ENCODE assay signal across 11 mouse cellular contexts in the genomic region with DNA sequence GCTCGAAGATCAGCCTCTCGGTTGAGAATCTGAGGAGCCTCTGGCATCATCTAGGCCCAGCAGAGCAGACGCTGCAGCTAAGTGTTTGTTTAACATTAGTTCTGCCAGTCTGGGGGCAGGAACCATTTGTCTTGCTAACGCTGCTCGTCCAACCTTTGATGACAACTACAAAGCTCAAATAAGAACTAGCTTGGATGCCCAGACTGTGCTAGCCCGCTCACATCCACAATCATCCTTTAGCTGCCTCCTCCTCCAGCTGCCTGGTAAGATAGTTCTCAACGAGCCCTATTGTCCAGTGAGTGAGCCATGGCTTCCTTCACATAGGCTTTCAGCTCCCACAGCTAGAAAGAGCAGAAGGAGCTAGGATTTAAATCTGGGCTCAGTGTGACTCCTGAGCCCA. TPM values are rescaled to one million over a fixed set of nuclear protein-coding genes. Genes with fewer than 3 reads are reported as not detected.
DNase-seq lines count a peak whose midpoint lies in the region; ATAC-seq and TF ChIP-seq lines count a peak whose summit lies in the region.
"Had no signal": no experiment of that assay in that cellular context is flagged by ENCODE, and none has a peak within 500 bp of the region (broad histone marks: within the 10 kb centered on the region; RNA-seq: fewer than 3 reads in every experiment).

No protein-coding gene starts in this region.

- H3K36me3 ChIP-seq in heart, embryonic 15.5 days, result no peaks in the 10 kb centered on the region
- H3K36me3 ChIP-seq in neural tube, embryonic 13.5 days, result peaks cover 32% of the 10 kb centered on the region
- H3K36me3 ChIP-seq in hindbrain, embryonic 16.5 days (ENCODE audit: control insufficient read depth, insufficient read depth, low read length), result 0 out of 2 replicates have a peak, but pooled peaks cover 2% of the 10 kb centered on the region
- H3K36me3 ChIP-seq in stomach, postnatal 0 days (ENCODE audit: control insufficient read depth, insufficient read depth, low read length), result no peaks in the 10 kb centered on the region
- H3K36me3 ChIP-seq: limb, embryonic 13.5 days had no signal

- H3K4me2 ChIP-seq in heart, embryonic 15.5 days, result no peak overlapping the region
- H3K4me2 ChIP-seq in neural tube, embryonic 13.5 days, result no peak overlapping the region
- no peak overlapping the region for H3K4me2 ChIP-seq in hindbrain, embryonic 16.5 days (ENCODE audit: low read length)
- H3K4me2 ChIP-seq in stomach, postnatal 0 days (replicated peaks; ENCODE audit: low read depth), result no peak overlapping the region
- H3K4me2 ChIP-seq: limb, embryonic 13.5 days had no signal

- H3K9ac ChIP-seq in heart, embryonic 15.5 days, result no peak overlapping the region
- no peak overlapping the region for H3K9ac ChIP-seq in neural tube, embryonic 13.5 days
- no peak overlapping the region for H3K9ac ChIP-seq in hindbrain, embryonic 16.5 days (ENCODE audit: low read depth, low read length)
- H3K9ac ChIP-seq in stomach, postnatal 0 days (ENCODE audit: low read length), result no peak overlapping the region
- H3K9ac ChIP-seq: limb, embryonic 13.5 days had no signal

- no peaks in the 10 kb centered on the region for H3K9me3 ChIP-seq in heart, embryonic 15.5 days (replicated peaks)
- no peaks in the 10 kb centered on the region for H3K9me3 ChIP-seq in neural tube, embryonic 13.5 days
- H3K9me3 ChIP-seq in hindbrain, embryonic 16.5 days (ENCODE audit: control insufficient read depth, low read length), result no peaks in the 10 kb centered on the region
- H3K9me3 ChIP-seq in stomach, postnatal 0 days (ENCODE audit: control insufficient read depth, low read length), result no peaks in the 10 kb centered on the region
- H3K9me3 ChIP-seq: limb, embryonic 13.5 days had no signal

- no peak for ATAC-seq in heart, embryonic 15.5 days (replicated peaks; ENCODE audit: insufficient number of reproducible peaks, insufficient read depth, low FRiP score, low read depth)
- no peak for ATAC-seq in neural tube, embryonic 13.5 days (ENCODE audit: low read depth)
- no peak for ATAC-seq in hindbrain, embryonic 16.5 days
- ATAC-seq in stomach, postnatal 0 days (ENCODE audit: low FRiP score, low TSS enrichment), result no peak

- TF ChIP-seq EP300 in stomach, postnatal 0 days (optimal IDR thresholded peaks at IDR 0.05), result no peak

- intact Hi-C loops in heart, postnatal 25 days (cut with DNase I), result no loop called here

- WGBS in heart, embryonic 15.5 days, result 52% methylated on average over 7 of the region's 7 CpGs
- 17% methylated on average over 7 of the region's 7 CpGs for WGBS in neural tube, embryonic 13.5 days
- 25% methylated on average over 7 of the region's 7 CpGs for WGBS in hindbrain, embryonic 16.5 days
- WGBS in stomach, postnatal 0 days, result 29% methylated on average over 7 of the region's 7 CpGs

- H3K27ac ChIP-seq in heart, embryonic 15.5 days, result peak overlapping the region; percentile 14; the same call in 1 of the 2 replicates
- H3K27ac ChIP-seq in neural tube, embryonic 13.5 days (replicated peaks), result peak overlapping the region; percentile 59
- peak overlapping the region; percentile 73 for H3K27ac ChIP-seq in hindbrain, embryonic 16.5 days (ENCODE audit: low read depth, low read length)
- H3K27ac ChIP-seq in stomach, postnatal 0 days (replicated peaks), result peak overlapping the region; percentile 67
- H3K27ac ChIP-seq: limb, embryonic 13.5 days had no signal

- H3K4me3 ChIP-seq in heart, embryonic 15.5 days, result no peak overlapping the region
- H3K4me3 ChIP-seq in neural tube, embryonic 13.5 days, result no peak overlapping the region
- H3K4me3 ChIP-seq in hindbrain, embryonic 16.5 days (ENCODE audit: low read length), result no peak overlapping the region
- H3K4me3 ChIP-seq in stomach, postnatal 0 days (ENCODE audit: low read depth, low read length), result no peak overlapping the region
- H3K4me3 ChIP-seq: limb, embryonic 13.5 days had no signal

- H3K27me3 ChIP-seq in heart, embryonic 15.5 days, result no peaks in the 10 kb centered on the region
- H3K27me3 ChIP-seq in neural tube, embryonic 13.5 days, result no peaks in the 10 kb centered on the region
- no peaks in the 10 kb centered on the region for H3K27me3 ChIP-seq in hindbrain, embryonic 16.5 days (replicated peaks; ENCODE audit: control insufficient read depth, insufficient read depth, low read length)
- no peaks in the 10 kb centered on the region for H3K27me3 ChIP-seq in stomach, postnatal 0 days (ENCODE audit: control insufficient read depth, insufficient read depth, low read length)
- H3K27me3 ChIP-seq: limb, embryonic 13.5 days had no signal

- no peak for TF ChIP-seq CTCF in stomach, postnatal 0 days (IDR thresholded peaks at IDR 0.05; ENCODE audit: low read depth)

- H3K4me1 ChIP-seq in heart, embryonic 15.5 days (replicated peaks), result peaks cover 39% of the 10 kb centered on the region
- peaks cover 10% of the 10 kb centered on the region for H3K4me1 ChIP-seq in neural tube, embryonic 13.5 days (replicated peaks)
- H3K4me1 ChIP-seq in hindbrain, embryonic 16.5 days (ENCODE audit: control insufficient read depth, insufficient read depth, low read depth, low read length), result peaks cover 4% of the 10 kb centered on the region
- no peaks in the 10 kb centered on the region; the same call in 1 of the 2 replicates for H3K4me1 ChIP-seq in stomach, postnatal 0 days (replicated peaks; ENCODE audit: control insufficient read depth, insufficient read depth)

- no peak for DNase-seq in heart, postnatal 25 days (ENCODE audit: low spot score)
- no peak for DNase-seq in neural tube, embryonic 10.5 days (ENCODE audit: extremely low spot score, low spot score)
- no peak for DNase-seq in stomach, postnatal 0 days (ENCODE audit: low spot score)
- no peak for DNase-seq in adrenal gland, postnatal 36 days
- no peak for DNase-seq in cerebellum, adult 18-20 months
- DNase-seq: kidney, adult 11 months; thymus, adult 2 months had no signal

RNA-seq across cellular contexts. Expression of gene Slc39a9, which starts 45.4 kb away (rescaled TPM):
- 14.0 and 20.5 TPM in 2 replicates for polyA plus RNA-seq in heart, embryonic 15.5 days (2015; fragmentation: Nextera tagmentation; extraction: Ambion mirVana)
- 10 to 100 TPM; 17.2 to 18.2 TPM for total RNA-seq in heart, postnatal 25 days (2021)
- polyA plus RNA-seq in neural tube, embryonic 13.5 days (2015; fragmentation: Nextera tagmentation; extraction: Ambion mirVana), result 22.0 and 22.6 TPM in 2 replicates
- 23.8 and 26.7 TPM in 2 replicates for polyA plus RNA-seq in hindbrain, embryonic 16.5 days (2015; fragmentation: Nextera tagmentation; extraction: Ambion mirVana)
- 15.1 and 15.6 TPM in 2 replicates for polyA plus RNA-seq in stomach, postnatal 0 days (2015; fragmentation: Nextera tagmentation; extraction: Ambion mirVana)
- 10 to 100 TPM; 41.8 to 57.6 TPM for total RNA-seq in adrenal gland, postnatal 36 days (2021)

RNA-seq across cellular contexts. Expression of gene Erh, which starts 45.9 kb away (rescaled TPM):
- polyA plus RNA-seq in heart, embryonic 15.5 days (2015; fragmentation: Nextera tagmentation; extraction: Ambion mirVana), result 133 and 168 TPM in 2 replicates
- 10 to 100 TPM; 25.0 to 26.1 TPM for total RNA-seq in heart, postnatal 25 days (2021)
- 296 and 300 TPM in 2 replicates for polyA plus RNA-seq in neural tube, embryonic 13.5 days (2015; fragmentation: Nextera tagmentation; extraction: Ambion mirVana)
- polyA plus RNA-seq in hindbrain, embryonic 16.5 days (2015; fragmentation: Nextera tagmentation; extraction: Ambion mirVana), result 251 and 253 TPM in 2 replicates
- polyA plus RNA-seq in stomach, postnatal 0 days (2015; fragmentation: Nextera tagmentation; extraction: Ambion mirVana), result 125 and 131 TPM in 2 replicates
- 10 to 100 TPM; 47.4 to 56.1 TPM for total RNA-seq in adrenal gland, postnatal 36 days (2021)

Comparison
In these comparisons a context has a peak if more than half of its experiments do, and no peak if none do; other contexts are left out.
1. H3K27ac ChIP-seq: peak in every context shown above with its lines; median percentile 73 in hindbrain, embryonic 16.5 days; 67 in stomach, postnatal 0 days; 59 in neural tube, embryonic 13.5 days; 14 in heart, embryonic 15.5 days.